Mouse (Mus musculus) E14TG2a.4 (cell line): ENCODE measurements around the gene Ifrd2.

ENCODE experiments used
- CTCF ChIP-seq: conservative IDR thresholded peaks from 2 replicates; pipeline ENCODE4 v1.5.1; 2014; ENCODE audit warnings: low read length
- POU5F1 ChIP-seq: IDR thresholded peaks from 2 replicates; pipeline ENCODE4 v1.6.1; 2014; ENCODE audit warnings: low read length, borderline replicate concordance

DNA sequence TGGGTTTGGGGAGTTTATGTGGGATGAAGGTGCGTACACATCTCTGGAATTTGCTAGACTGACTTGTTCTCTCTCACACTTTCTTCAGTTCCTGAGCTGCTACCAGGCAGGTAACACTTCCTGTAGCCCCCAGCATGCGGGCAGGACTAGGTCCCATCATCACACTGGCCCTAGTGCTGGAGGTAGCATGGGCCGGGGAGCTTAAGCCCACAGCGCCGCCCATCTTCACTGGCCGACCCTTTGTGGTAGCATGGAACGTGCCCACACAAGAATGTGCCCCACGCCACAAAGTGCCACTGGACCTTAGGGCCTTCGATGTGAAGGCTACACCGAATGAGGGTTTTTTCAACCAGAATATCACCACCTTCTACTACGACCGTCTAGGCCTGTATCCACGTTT is 17.4 kb upstream of the Ifrd2 start:
- no peak for TF ChIP-seq CTCF
- TF ChIP-seq POU5F1, result no peak
